Mouse (Mus musculus) stomach, embryonic 15.5 days (tissue): Measurements from ENCODE around the gene Pcbp4. TPM values are rescaled to one million over a fixed set of nuclear protein-coding genes. Genes with fewer than 3 reads are reported as not detected.

Source experiments
- ATAC-seq: fragments of 200-750 bp; cut with Nextera tagmentation; 2 replicates; pipeline ENCODE4 v1.8.0; 2017; ENCODE audit warnings: low read depth, moderate number of reproducible peaks, moderate TSS enrichment; ENCODE audit not compliant: insufficient read depth, low FRiP score
- H3K27ac ChIP-seq: fragments of 300-500 bp; sonication (generic); 2 replicates; pipeline ENCODE4 v1.5.1; 2015; ENCODE audit warnings: mild to moderate bottlenecking, inconsistent platforms
- H3K27me3 ChIP-seq: fragments of 300-500 bp; sonication (generic); replicated peaks from 2 replicates; pipeline ENCODE4 v1.6.1; 2015; ENCODE audit warnings: inconsistent platforms
- H3K36me3 ChIP-seq: fragments of 300-500 bp; sonication (generic); 2 replicates; pipeline ENCODE4 v1.6.1; 2015; ENCODE audit warnings: inconsistent platforms
- H3K4me1 ChIP-seq: fragments of 300-500 bp; sonication (generic); 2 replicates; pipeline ENCODE4 v1.6.1; 2015; ENCODE audit warnings: inconsistent platforms
- H3K4me2 ChIP-seq: fragments of 300-500 bp; sonication (generic); 2 replicates; pipeline ENCODE4 v1.6.1; 2015; ENCODE audit warnings: mild to moderate bottlenecking, inconsistent platforms
- H3K4me3 ChIP-seq: fragments of 300-500 bp; sonication (generic); replicated peaks from 2 replicates; pipeline ENCODE4 v1.5.1; 2015; ENCODE audit warnings: inconsistent platforms
- H3K9ac ChIP-seq: fragments of 300-500 bp; sonication (generic); 2 replicates; pipeline ENCODE4 v1.6.1; 2015; ENCODE audit warnings: inconsistent platforms
- H3K9me3 ChIP-seq: fragments of 300-500 bp; sonication (generic); 2 replicates; pipeline ENCODE4 v1.6.1; 2016; ENCODE audit warnings: inconsistent platforms
- WGBS: fragments of 180-500 bp; shearing (Covaris S2); methylation state at CpG from one replicate; pipeline ENCODE4 v1.1.7; 2015; 5-methylcytosine and 5-hydroxymethylcytosine counted together
- polyA plus RNA-seq: library from polyadenylated mRNA; unstranded; fragments of >200 nt; fragmentation: Nextera tagmentation; extraction: Ambion mirVana; gene quantifications from 2 replicates; pipeline ENCODE4 v1.2.1, GENCODE M21; 2015

Gene Pcbp4
- polyA plus RNA-seq, 1 experiment from 2014 or later, result 58.9 TPM

DNA sequence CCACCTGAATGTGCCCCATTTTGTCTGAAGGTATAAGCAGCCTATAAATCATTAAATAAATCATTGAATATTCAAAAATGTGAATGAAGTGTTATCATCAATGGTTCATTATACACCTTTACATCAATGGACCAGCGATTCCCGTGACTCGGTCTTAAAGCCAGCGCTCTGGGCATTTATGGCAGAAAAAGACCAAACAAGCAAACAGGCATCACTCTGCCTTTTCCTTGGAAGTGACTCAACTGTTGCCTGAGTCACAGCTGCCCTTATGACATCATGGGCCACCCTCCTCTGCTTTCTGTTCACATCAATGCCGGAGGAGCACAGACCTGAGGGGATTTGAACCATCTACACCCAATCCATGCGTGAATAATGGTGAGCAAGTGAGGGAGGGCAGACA lies 46.6 kb downstream of the Pcbp4 start, which contains the start of gene Iqcf1:
Iqcf1 (plus strand) TSS at position 301 of the 400 bp plus-strand sequence.
- WGBS, result 91% methylated on average over 6 of the region's 6 CpGs

DNA sequence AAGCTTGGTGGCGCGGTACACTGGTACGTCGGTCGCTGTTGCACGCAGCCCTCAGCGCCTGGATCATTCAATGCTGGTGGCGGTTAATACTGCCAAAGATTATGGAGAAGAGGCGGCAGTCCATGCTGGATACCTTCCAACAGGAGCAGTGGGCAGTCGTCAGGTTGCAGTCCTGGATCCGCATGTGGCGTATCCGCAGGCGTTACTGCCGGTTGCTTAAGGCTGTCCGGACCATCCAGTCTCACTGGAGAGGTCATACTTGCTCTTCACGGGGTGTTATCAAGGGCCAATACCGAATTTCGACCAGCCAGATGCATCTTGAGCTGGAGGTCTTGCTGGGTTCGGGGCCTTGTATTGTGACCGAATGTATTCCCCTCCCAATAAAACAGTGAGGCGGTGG lies 48.8 kb downstream of the Pcbp4 start:
- 84% methylated on average over 22 of the region's 22 CpGs for WGBS
- no peak overlapping the region for H3K9ac ChIP-seq
- no peak overlapping the region for H3K4me2 ChIP-seq
- H3K4me3 ChIP-seq, result no peak overlapping the region
- no peak for ATAC-seq
- H3K4me1 ChIP-seq, result no peaks in the 10 kb centered on the region
- H3K9me3 ChIP-seq, result no peaks in the 10 kb centered on the region
- H3K27ac ChIP-seq, result no peak overlapping the region
- H3K27me3 ChIP-seq, result no peaks in the 10 kb centered on the region
- no peaks in the 10 kb centered on the region for H3K36me3 ChIP-seq

More for the DNA sequence above, 46.6 kb downstream of the Pcbp4 start, which contains the start of gene Iqcf1:
- H3K4me1 ChIP-seq, result no peaks in the 10 kb centered on the region
- no peak within 1 kb of the TSS for H3K4me2 ChIP-seq
- H3K27ac ChIP-seq, result no peak within 1 kb of the TSS
- no peaks in the 10 kb centered on the region for H3K27me3 ChIP-seq
- no peak within 1 kb of the TSS for H3K4me3 ChIP-seq
- no peaks in the 10 kb centered on the region for H3K9me3 ChIP-seq
- no peaks in the 10 kb centered on the region for H3K36me3 ChIP-seq
- no peak within 1 kb of the TSS for H3K9ac ChIP-seq
- ATAC-seq, result no peak

DNA sequence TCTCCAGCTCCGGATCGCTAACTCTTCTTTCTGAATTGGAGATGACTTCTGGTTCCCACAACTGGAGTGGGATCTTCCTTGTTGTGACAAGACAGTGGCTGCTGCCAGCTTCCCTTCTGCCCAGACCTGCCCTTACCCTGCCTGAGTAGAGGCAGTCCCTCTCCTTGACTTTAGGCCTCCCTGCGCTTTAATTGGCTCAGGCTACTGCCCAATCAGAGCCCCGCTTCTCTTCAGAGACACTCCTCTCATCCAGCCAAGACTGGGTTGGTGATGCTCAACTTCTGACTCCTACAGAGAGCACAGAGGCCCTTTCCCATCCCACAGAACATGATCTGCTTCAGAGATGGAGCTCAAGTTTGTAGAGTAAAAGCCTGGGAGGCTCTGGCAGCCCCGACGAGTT lies 51.2 kb downstream of the Pcbp4 start:
- no peak overlapping the region for H3K9ac ChIP-seq
- H3K36me3 ChIP-seq, result no peaks in the 10 kb centered on the region
- no peaks in the 10 kb centered on the region for H3K4me1 ChIP-seq
- no peaks in the 10 kb centered on the region for H3K9me3 ChIP-seq
- no peak overlapping the region for H3K27ac ChIP-seq
- H3K4me2 ChIP-seq, result no peak overlapping the region
- no peaks in the 10 kb centered on the region for H3K27me3 ChIP-seq
- WGBS, result 78% methylated on average over 6 of the region's 6 CpGs
- H3K4me3 ChIP-seq, result no peak overlapping the region
- ATAC-seq, result no peak

DNA sequence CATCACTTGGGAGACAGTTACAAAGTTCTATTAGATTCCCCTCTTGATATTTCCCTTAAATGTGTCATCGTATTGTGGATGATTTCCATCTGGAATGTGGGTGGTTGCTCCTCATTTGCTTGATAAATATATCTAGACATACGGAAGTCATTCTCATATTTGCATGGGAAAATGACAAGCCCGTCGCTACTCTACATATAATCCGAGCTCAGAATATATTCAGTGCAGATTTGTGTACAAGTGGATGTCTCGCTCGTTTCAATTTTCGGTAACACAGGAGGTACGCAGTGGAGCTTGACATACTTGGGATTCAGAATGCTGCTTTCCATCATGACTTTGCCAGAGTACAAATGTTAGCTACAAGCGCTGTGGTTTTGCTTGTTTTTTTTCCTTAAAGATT lies 56.3 kb downstream of the Pcbp4 start:
- 90% methylated on average over 10 of the region's 10 CpGs for WGBS
- Histone ChIP-seq H3K4me1 (no peaks in the 10 kb centered on the region), H3K4me2 (no peak overlapping the region), H3K9me3 (no peaks in the 10 kb centered on the region), H3K27ac (no peak overlapping the region), H3K27me3 (no peaks in the 10 kb centered on the region), H3K4me3 (no peak overlapping the region), H3K9ac (no peak overlapping the region), H3K36me3 (no peaks in the 10 kb centered on the region)
- no peak for ATAC-seq

DNA sequence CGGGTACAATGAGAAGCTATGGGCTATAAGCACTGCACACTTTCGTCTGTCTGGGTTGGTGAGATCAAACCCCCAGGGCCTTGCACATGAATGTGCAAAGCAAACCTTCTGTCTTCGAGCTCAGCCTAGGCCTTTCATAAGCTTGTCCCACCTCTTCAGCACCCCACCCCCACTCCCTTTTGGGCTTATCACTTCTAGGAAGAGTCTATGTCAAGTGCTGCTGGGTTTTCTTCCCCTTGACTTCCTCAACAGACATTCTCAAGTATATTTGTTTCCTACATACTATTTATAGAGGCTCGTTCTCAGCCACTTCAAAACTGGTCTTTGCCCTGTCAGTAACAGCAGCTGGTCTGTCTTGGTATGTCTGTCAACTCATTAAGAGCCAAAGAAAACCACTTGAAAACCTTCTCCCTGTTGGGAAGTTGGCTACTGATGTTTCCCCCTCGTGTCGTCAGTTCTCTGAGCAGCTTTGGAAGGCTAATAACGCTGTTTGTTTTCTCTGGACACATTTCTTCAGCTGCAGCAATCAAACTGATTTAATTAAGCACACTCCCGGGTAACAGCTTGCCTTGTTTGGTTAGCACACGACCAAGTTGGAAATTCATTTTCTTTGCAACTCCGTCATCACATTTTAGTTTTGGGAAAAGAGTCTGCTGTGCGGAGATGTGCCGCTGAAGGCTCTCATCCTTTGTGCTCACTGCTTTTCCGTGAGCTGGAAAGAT lies 59.8 kb downstream of the Pcbp4 start:
- WGBS, result 60% methylated on average over 13 of the region's 13 CpGs
- no peaks in the 10 kb centered on the region for H3K27me3 ChIP-seq
- ATAC-seq, result no peak

DNA sequence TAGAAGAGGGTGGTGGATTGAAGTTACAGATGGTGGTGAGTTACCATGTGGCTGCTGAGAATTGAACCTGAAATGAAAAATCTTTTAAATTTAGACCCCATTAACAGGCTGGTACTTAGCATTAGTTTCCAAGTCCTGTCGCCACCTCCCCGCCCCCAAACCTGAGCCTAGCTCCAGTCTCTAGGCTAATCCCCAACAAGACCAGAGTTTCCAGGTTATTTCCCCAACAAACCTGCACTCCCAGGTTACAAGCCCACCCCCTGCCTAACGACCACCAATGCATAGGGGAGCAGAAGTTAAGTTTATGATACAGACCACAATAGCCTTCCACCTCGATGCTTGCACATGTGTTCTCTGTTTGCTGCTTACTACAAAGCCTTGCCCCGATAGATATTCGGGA lies 60.5 kb downstream of the Pcbp4 start:
- H3K9ac ChIP-seq, result no peak overlapping the region
- H3K9me3 ChIP-seq, result no peaks in the 10 kb centered on the region
- no peaks in the 10 kb centered on the region for H3K36me3 ChIP-seq
- H3K4me1 ChIP-seq, result no peaks in the 10 kb centered on the region
- ATAC-seq, result no peak
- 73% methylated on average over 6 of the region's 6 CpGs for WGBS
- H3K4me3 ChIP-seq, result no peak overlapping the region
- H3K27ac ChIP-seq, result no peak overlapping the region
- H3K27me3 ChIP-seq, result no peaks in the 10 kb centered on the region
- no peak overlapping the region for H3K4me2 ChIP-seq

More for the DNA sequence above, 59.8 kb downstream of the Pcbp4 start:
- H3K4me3 ChIP-seq, result no peak overlapping the region
- H3K4me2 ChIP-seq, result no peak overlapping the region
- no peaks in the 10 kb centered on the region for H3K4me1 ChIP-seq
- no peak overlapping the region for H3K27ac ChIP-seq
- no peak overlapping the region for H3K9ac ChIP-seq
- no peaks in the 10 kb centered on the region for H3K36me3 ChIP-seq
- H3K9me3 ChIP-seq, result no peaks in the 10 kb centered on the region

Other genes starting within 250 kb of the Pcbp4 start
- gene Tlr9, start 230.7 kb upstream of the Pcbp4 start, polyA plus RNA-seq, result 0.12 and 0.15 TPM in 2 replicates
- 109 TPM in 2 replicates for gene Alas1, start 204.6 kb upstream of the Pcbp4 start, polyA plus RNA-seq
- 24.7 and 25.4 TPM in 2 replicates for gene Poc1a, start 172.2 kb upstream of the Pcbp4 start, polyA plus RNA-seq
- gene Dusp7, start 84.7 kb upstream of the Pcbp4 start, polyA plus RNA-seq, result 16.8 and 17.1 TPM in 2 replicates
- 805 and 953 TPM in 2 replicates for gene Rpl29, start 23.8 kb upstream of the Pcbp4 start, polyA plus RNA-seq
- gene Acy1, start 15.0 kb upstream of the Pcbp4 start, polyA plus RNA-seq, result 37.9 and 50.7 TPM in 2 replicates
- gene Abhd14b, start 5.8 kb upstream of the Pcbp4 start, polyA plus RNA-seq, result 26.2 and 26.9 TPM in 2 replicates
- 48.6 and 48.7 TPM in 2 replicates for gene Abhd14a, start 5.6 kb upstream of the Pcbp4 start, polyA plus RNA-seq
- 0.19 and 0.42 TPM in 2 replicates for gene Gpr62, start 12.6 kb downstream of the Pcbp4 start, polyA plus RNA-seq
- gene Rrp9, start 22.7 kb downstream of the Pcbp4 start, polyA plus RNA-seq, result 44.3 and 46.5 TPM in 2 replicates
- 2.9 and 3.7 TPM in 2 replicates for gene Parp3, start 23.7 kb downstream of the Pcbp4 start, polyA plus RNA-seq
- gene Iqcf1, start 46.7 kb downstream of the Pcbp4 start, polyA plus RNA-seq, result not detected in 2 replicates
- not detected in 2 replicates for gene Iqcf5, start 61.3 kb downstream of the Pcbp4 start, polyA plus RNA-seq
- not detected in 2 replicates for gene Iqcf3, start 108.3 kb downstream of the Pcbp4 start, polyA plus RNA-seq
- not detected in 2 replicates for gene Iqcf4, start 117.7 kb downstream of the Pcbp4 start, polyA plus RNA-seq
- gene Iqcf6, start 173.3 kb downstream of the Pcbp4 start, polyA plus RNA-seq, result not detected in 2 replicates
- gene Grm2, start 202.8 kb downstream of the Pcbp4 start, polyA plus RNA-seq, result not detected in 2 replicates
- gene Tex264, start 232.6 kb downstream of the Pcbp4 start, polyA plus RNA-seq, result 51.5 and 53.7 TPM in 2 replicates